Mouse (Mus musculus): ENCODE results near the gene Gm5767.

- no peak for TF ChIP-seq HCFC1 (IDR thresholded peaks at IDR 0.05; ENCODE audit: borderline replicate concordance, insufficient read depth, low read length)
- TF ChIP-seq ZC3H11A (IDR thresholded peaks at IDR 0.05; ENCODE audit: borderline replicate concordance, low read depth, low read length), result no peak
- TF ChIP-seq MAFK (IDR thresholded peaks at IDR 0.05; ENCODE audit: insufficient read depth, low read depth, low read length), result no peak
These were observed 45.2 kb downstream of the Gm5767 start for GRCm38 (mm10) chr16:8725807-8726206.
